Mouse (Mus musculus): Measurements from ENCODE around the gene Gm15319.
"Not testable (repeated sequence)": the region's sequence is repeated elsewhere in the genome, so short reads cannot be mapped to it uniquely, and the experiment has no call there.

Gene Gm15319

DNA sequence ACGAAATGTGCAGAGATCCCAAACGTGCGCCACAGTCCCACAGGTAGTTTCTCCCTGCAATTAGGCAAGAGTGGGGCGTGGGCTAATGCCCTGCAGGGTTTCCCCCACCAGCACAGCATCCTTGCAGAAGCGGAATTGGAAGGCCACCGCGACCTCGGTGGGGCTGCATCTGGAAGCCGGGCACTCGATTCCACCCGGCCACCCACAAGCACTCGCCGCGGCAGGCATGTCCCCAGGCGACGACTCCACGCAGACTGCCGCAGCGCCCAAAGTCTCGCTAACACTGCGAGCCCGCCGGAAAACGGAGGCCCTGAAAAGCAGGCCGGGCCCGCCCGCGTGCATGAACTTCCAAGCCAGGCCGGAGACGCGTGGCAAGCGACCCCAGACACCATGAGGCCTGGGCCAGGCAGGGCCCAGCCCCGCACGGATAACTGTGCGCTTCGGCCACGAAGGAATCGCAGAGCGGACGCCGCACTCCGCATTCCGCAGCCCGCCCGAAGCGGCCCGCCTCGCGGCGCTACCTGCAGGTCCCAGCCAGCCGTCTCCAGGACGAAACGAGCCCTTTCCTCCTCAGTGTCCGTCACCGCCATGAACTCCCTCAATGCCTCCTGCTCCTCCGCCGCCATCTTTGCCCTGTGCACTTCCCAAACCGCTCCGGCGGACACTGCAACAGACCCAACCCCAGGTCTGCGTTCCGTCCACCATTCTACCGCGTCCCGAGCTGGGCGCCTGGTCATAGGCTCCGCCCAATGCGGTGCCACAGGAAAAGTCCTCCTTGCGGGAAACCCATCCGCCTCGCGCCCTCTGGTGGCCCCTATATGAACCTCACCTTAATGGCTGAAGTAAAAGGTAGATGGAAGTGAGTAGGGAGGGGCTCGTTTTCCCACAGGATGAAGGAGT lies 66.0 kb downstream of the Gm15319 start:
- in situ Hi-C loops (cut with MboI): not testable (repeated sequence)

DNA sequence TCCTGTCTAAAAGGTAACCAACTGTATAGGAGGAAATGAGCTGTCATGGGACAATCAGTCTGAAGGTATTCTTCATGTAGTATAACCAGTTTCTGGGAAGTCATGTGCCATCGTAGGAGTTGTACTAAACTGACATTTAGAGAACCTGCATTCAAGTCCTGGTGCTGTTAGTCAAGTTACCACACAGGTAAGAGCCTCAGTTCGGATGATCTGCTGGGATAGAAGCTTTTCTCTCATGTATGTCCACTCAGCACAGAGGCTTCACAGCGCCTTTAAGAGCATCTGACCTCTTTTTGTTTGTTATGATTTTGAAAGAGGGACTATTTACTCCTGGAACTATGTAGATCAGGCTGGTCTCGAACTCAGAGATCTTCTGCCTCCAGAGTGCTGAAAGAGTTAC lies 67.1 kb downstream of the Gm15319 start:
- in situ Hi-C loops (cut with MboI): not testable (repeated sequence)

DNA sequence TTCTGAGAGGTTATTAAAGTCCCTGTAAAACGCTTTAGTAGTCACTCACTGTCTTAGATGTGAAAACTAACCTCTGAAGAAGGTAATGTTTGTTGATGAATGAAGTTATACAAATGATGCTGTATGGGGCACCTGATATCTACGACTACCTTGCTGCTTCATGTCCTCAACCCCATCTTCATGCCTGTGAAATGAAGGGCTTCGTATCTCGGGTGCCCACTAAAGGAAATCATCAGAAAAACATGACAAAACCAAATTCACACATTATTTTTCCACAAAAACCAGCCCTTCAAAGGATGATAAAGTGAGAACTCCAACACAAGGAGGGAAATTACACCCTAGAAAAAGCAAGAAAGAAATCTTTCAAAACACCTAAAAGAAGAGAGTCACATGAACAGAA lies 68.2 kb downstream of the Gm15319 start:
- in situ Hi-C loops (cut with MboI): not testable (repeated sequence)

DNA sequence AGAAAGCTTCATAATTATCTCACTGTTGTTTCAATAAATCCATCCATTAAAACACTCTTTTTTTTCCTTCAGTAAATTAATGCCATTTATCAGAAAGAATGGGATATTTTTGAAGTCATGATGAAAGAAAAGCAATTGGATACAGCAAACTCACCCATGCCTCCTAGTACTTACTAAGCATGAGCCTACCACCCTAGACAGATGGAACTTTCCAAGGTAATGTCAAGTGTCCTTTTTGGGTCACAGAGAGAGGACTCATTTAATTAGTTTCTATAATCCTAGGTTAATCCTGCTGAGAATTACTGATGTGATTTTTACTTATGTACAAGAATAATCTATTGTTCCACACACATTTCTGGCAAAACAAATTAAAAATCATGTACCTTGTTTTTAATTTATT lies 69.0 kb downstream of the Gm15319 start:
- in situ Hi-C loops (cut with MboI): not testable (repeated sequence)

DNA sequence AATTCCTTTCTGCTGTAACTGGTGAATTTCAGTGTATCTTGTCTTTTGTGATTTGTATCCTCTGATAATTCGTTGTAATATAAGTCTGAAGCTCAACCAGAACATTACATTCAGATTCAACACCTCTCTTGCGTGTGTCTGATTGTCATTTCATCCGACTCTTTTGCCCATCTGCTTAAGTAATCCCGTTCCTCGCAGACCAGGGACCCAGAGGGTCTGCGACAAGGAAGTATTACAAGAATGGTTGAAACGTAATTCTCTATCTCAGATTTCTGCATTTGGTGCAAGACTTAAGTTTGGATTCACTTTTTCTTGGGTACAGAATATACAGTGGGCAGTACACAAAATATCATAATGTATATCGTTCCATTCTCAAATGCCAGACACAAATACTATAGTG lies 73.0 kb downstream of the Gm15319 start:
- in situ Hi-C loops (cut with MboI): not testable (repeated sequence)

DNA sequence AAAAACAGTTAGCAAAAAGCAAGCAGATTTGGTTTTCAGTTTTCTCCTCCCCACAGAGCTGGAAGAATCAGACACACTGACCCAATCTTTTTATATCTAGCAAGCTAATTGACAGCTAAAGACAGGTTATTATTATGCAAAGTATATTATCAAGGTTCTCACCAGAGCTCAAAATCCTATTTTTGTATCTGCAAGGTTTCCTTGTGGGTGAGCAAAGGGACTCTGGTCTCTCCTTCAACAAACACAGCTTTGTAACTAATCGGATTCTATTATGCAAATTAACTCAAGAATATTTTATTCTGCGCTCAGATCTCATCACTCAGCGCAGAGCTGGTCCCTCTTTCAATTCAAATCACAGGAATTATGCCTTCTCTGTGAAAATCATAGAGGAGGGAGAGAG lies 74.1 kb downstream of the Gm15319 start:
- in situ Hi-C loops (cut with MboI): not testable (repeated sequence)

DNA sequence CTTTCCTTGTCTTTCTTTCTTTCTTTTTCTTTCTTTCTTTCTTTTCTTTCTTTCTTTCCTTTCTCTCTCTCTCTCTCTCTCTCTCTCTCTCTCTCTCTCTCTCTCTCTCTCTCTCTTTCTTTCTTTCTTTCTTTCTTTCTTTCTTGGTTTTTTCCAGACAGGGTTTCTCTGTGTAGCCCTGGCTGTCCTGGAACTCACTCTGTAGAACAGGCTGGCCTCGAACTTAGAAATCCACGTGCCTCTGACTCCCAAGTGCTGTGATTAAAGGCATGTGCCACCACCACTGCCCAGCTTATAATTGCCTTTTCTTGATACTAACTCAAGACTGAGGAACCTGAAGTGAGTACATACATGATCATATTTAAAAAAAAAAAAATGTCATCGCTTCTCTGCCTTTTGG lies 75.3 kb downstream of the Gm15319 start:
- in situ Hi-C loops (cut with MboI): not testable (repeated sequence)
